Mouse (Mus musculus): ENCODE results near the gene Sos2.

DNA sequence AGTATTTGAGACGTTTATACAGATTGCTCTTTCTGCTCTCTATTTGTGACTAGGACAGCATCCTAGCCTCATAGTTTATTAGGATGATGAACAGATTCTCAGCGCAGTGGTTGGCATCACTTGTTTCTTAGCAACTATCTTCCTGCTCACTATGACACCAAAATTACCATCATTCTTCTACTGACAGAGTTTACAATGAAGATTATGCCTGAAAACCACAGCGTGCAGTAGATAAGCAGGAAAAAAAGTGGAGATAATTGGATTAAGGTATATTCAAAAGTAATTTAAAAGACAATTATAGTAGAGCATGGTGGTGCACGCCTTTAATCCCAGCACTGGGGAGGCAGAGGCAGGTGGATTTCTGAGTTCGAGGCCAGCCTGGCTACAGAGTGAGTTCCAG lies 88.5 kb downstream of the Sos2 start:
- TF ChIP-seq EP300 (optimal IDR thresholded peaks at IDR 0.05) (no peak), CTCF (IDR thresholded peaks at IDR 0.05; ENCODE audit: low read depth) (no peak)

Measured in stomach, postnatal 0 days (tissue).